Mouse (Mus musculus) left cerebral cortex, adult 18-20 months (tissue): ENCODE results near the gene Akt1s1. TPM values are rescaled to one million over a fixed set of nuclear protein-coding genes. Genes with fewer than 3 reads are reported as not detected.

Experiments
- DNase-seq, 2 experiments: peaks; one replicate each; pipeline ENCODE4 v3.0.0; 2021 to 2022; ENCODE audit warnings: low spot score in 2 of 2, mixed read lengths in 1 of 2
- long read RNA-seq, 2 experiments: library from polyadenylated mRNA; stranded (forward); transcript quantifications; one replicate each; pipeline ENCODE4 v2.0.0; 2021
- total RNA-seq, 2 experiments: library from RNA; stranded (reverse); gene quantifications; 2 replicates each; pipeline ENCODE4 v1.2.3; 2021

The Akt1s1 gene
- 10 to 100 TPM; 67.9 to 70.1 TPM for total RNA-seq
- long read RNA-seq, experiment 1, transcript Akt1s1-203 (5 exons, 1,160 nt) = major isoform, 14 of 43 reads
- long read RNA-seq, experiment 1, transcript Akt1s1-204 (5 exons, 1,812 nt) = minor isoform, 10 of 43 reads
- long read RNA-seq, experiment 1, partial matches to known transcripts = 3 of 43 reads
- long read RNA-seq, experiment 1, other reads (novel, unspliced or antisense) = 15 of 43 reads
- long read RNA-seq, experiment 2, transcript Akt1s1-203 (5 exons, 1,160 nt) = major isoform, 13 of 43 reads
- long read RNA-seq, experiment 2, transcript Akt1s1-204 (5 exons, 1,812 nt) = minor isoform, 7 of 43 reads
- long read RNA-seq, experiment 2, partial matches to known transcripts = 9 of 43 reads
- long read RNA-seq, experiment 2, other reads (novel, unspliced or antisense) = 12 of 43 reads

DNA sequence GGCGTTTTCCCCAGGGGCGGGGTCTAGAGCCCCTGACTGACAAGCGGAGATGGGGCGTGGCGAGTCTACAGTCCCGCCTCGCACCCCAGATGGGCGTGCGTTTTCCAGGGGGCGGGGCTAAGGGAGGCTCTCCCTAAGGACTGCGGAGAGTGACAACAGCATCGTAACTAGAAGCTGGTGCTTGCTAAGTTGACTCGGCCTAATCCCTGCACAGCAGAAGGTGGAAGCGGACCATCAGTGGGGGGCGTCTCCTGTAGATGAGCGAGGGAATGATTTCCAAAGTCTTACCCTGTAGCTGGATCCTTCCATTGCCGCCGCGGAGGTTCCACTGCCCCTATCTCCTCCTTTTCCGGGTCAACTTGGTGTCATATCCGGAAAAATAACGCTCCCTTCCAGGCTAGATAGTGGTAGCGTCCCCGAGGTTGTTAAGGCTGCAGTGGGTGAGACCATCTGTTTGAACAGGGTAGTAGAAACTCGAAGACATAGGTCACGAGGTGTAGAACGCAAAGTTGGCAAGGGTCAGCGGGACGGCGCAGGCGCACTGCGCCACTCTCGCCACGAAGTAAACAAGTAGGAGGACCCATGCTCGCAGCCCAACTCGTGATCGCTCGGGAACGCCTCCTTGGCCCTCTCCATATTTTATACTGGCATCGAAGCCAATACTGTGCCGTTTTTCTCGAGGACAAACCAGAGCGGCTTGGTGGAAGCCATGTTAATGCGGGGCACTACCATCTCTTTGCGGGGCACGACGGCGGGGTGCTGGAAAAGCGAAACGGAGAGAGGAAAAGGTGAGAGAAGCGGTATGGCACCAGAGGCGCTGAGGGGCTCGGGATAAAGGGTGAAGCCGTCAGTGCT is at the start of gene Akt1s1, which contains the start of gene Tbc1d17:
Gene Akt1s1 (plus strand): TSS at position 431 of the 855 bp plus-strand sequence.
Gene Tbc1d17 (minus strand): TSS at position 519 of the 855 bp plus-strand sequence.
- DNase-seq = peak; percentile 99

GRCm38 (mm10) chr7:44808927-44809326 is 39.9 kb upstream of the Akt1s1 start:
- DNase-seq = no peak

DNA sequence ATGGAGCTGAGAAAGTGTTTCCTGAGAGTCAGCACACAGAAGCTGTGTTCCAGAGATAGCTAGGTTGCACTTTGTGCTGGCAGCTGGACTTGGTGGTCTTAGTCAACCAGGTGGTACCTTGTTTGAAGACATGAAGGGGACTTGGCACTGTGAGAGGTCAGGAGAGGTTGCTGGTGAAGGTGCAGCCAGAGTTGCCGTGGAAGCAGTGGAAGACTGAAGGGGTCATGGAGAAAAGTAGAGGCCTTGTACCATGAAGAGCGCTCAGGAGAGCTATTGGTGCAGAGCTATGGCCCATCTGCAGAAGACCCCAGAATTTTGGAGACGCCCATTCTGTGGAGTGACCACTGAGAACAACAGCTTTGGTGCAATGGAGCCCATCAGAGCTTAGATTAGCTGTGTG is 39.3 kb upstream of the Akt1s1 start:
- DNase-seq = no peak

DNA sequence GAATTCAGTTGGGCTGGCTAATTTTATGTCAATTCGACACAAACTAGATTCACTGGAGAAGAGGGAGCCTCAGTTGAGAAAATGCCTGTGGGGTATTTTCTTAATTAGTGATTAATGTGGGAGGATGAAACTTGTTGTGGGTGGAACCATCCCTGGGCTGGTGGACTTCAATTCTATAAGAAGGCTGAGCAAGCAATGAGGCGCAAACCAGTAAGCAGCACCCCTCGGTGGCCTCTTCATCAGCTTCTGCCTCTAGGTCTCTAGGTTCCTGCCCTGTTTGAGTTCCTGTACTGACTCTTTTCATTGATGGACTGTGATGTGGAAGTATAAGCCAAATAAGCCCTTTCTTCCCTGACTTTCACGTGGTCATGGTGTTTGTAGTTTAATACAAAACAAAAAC is 38.4 kb upstream of the Akt1s1 start:
- DNase-seq = no peak

DNA sequence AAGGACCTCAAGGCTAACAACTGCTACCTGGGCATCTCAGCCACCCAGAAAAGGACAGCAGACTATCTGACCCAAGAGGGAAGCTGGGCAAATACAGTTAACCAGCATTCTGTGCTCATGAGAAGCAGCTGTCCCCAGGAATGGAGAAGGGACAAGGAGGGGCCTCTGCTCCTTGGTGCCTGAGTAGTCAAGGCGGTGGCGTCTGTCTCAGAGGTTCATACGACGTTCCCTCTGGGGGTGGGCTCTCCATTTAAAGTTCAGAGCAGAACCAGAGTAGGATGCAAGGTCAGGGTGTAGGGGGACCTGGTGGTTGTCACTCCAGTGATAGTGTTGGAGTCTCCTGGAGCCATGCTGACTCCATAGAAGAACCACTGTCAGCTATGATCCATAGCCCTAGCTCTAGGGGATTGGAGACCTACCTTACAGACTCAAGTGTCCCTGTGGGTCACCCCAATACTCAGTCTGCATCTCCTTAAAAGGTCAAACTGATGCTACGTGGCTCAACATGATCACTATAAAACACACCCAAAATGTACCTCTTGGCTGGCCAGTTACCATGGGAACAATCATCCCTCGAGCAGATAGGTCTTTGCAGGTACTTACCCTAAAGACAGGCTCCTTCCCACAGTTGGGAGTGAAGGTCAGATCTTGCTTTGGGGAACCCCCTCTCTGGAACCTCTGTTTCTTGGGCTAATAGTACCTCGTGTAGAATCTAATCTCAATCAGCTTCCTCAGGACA is 37.8 kb upstream of the Akt1s1 start:
- no peak for DNase-seq

- DNase-seq = no peak
Measured at GRCm38 (mm10) chr7:44812651-44813325, 36.0 kb upstream of the Akt1s1 start.

- DNase-seq = no peak
Measured at GRCm38 (mm10) chr7:44813985-44814384, 34.8 kb upstream of the Akt1s1 start.

- DNase-seq = no peak
Measured at GRCm38 (mm10) chr7:44814423-44814822, 34.4 kb upstream of the Akt1s1 start.

- DNase-seq = no peak
Measured at GRCm38 (mm10) chr7:44814952-44815553, 33.7 kb upstream of the Akt1s1 start.

DNA sequence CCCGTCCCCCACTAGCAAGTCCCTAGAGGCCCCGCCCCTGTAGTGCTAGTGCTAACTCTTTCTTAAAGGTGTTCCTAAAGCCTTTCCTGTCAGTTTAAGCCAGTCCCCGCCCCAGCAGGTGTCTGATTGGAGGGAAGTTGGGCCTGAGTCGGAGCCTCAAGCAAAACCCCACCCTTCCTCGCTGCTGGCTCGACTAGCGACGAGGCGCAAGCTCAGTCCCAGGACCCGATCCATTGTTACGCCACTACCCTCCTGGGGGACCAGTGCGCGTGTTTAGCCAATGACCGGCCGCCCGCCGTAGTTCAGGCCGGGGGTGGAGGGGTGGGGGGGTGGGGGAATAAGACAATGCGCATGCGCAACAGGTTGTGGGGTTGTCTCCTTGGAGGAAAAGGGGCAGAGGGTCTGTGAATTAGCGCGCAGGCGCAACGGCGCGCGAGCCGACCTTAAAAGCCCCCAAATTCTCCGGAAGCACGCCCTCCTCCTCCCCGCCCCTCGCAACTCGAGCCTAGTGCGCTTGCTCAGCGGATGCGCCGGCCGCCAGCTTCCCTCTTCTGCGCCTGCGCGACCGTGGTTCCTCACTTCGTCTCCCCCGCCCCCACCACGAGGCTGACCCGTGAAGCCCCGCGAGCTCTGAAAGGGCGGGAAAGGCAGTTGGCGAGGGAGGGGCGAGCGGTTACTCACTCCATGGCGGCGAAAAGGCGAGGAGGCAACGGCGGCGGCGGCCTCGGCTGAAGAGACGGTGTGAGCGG is 32.9 kb upstream of the Akt1s1 start, which contains the start of the genes Nup62 and Il4i1:
Gene Nup62 (plus strand): TSS at position 368 of the 749 bp plus-strand sequence.
Gene Il4i1 (plus strand): TSS at position 667 of the 749 bp plus-strand sequence.
- DNase-seq = peak; percentile 98 to 99

GRCm38 (mm10) chr7:44816470-44817021 is 32.2 kb upstream of the Akt1s1 start, which contains the start of gene Atf5:
Atf5 (minus strand) TSS chr7:44816658.
- peak in 1 of 2 experiments; percentile 38 for DNase-seq

DNA sequence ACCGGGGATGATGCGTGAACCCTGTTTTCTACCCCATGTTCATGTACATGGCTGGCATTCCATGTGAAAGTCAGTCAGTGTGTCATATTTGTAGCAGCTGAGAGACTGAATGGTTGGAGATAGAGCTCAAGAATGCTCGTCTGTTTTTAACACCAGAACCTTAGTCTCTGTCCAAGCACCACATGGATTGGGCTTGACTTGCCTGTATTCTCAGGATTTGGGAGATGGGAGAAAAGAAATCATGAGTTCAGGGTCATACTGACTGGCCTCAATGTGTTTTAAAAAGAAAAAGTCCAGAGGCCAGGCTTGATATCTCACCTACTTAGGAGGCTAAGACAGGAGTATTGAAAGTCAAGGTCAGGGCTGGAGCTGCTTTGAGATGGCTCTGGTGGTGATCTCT is 31.4 kb upstream of the Akt1s1 start:
- DNase-seq = no peak

DNA sequence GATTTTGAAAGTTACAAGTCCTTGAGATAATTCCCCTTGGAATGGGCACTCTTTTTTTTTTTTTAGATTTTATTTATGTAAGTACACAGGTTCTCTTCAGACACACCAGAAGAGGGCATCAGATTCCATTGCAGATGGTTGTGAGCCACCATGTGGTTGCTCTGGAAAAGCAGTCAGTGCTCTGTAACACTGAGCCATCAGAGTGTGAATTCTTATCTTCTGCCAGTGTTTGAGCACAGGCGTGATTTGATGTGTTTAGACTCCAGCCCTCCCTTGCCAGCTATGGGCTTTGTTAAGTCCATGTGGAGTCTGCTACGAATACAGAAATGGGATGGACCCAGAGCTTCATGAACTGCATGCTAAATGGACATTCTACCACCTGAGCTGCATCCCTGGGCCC is 30.6 kb upstream of the Akt1s1 start:
- no peak for DNase-seq

DNA sequence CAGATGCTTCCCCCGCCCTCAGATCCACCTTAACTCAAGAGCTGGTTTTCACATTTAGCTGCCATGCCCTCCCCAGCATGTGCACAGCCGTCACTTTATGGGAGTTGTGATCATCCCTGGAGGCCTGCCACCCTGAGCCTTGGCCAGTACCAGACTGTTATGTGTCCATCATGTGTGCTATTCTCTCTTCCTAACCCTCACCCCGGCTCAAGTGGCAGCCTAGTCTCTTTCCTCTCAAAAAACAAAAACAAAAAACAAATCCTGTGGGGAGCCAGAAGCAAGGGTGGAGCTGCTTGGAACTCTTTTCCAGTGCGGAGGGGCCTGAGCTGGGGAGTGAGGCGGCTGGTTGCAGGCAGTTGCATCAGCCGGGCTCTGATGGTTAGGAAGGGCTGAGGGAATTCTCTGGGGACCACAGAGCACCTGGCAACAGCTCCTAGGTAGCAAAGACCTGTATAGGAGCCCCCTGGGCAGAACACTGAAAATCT is 30.0 kb upstream of the Akt1s1 start:
- no peak for DNase-seq

DNA sequence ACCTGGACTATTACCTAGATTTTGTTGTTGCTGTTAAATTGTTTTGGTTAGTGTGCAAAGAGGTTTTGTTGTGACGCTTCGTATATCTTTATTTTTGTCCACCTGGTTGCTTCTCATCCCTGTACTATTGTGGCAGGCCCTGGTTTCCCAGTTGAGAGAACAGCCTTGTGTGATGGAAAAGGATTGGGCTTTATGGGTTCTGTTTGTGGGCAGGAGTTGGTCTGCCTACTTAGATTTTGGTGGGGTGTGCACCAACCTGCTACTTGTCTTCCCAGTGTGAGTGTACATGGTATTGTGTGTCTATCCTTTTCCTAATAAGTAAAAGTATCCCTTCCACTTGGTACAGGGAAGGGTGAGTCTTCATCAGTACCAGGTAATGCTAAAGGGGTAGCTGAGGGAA is 29.4 kb upstream of the Akt1s1 start:
- no peak for DNase-seq

DNA sequence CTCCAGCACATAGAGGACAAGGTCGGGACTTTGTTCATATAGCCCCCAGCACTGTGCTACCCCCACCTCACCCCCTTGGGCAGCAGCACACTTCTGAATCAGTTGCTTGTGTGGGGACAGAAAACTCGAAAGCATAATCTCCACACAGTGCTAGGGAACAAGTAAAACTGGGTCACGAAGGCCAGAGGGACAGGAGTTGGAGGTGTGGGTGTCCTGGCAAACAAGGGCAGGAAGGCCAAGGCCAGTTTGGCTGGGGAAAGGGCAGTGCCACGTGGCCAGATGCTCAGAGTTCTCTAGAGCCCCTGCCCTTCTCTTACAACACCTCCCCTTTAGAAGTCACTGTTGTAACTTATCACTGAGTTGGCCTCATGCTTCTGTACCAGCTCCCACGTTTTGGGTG is 28.9 kb upstream of the Akt1s1 start:
- no peak for DNase-seq

GRCm38 (mm10) chr7:44820525-44820924 is 28.3 kb upstream of the Akt1s1 start:
- no peak for DNase-seq

DNA sequence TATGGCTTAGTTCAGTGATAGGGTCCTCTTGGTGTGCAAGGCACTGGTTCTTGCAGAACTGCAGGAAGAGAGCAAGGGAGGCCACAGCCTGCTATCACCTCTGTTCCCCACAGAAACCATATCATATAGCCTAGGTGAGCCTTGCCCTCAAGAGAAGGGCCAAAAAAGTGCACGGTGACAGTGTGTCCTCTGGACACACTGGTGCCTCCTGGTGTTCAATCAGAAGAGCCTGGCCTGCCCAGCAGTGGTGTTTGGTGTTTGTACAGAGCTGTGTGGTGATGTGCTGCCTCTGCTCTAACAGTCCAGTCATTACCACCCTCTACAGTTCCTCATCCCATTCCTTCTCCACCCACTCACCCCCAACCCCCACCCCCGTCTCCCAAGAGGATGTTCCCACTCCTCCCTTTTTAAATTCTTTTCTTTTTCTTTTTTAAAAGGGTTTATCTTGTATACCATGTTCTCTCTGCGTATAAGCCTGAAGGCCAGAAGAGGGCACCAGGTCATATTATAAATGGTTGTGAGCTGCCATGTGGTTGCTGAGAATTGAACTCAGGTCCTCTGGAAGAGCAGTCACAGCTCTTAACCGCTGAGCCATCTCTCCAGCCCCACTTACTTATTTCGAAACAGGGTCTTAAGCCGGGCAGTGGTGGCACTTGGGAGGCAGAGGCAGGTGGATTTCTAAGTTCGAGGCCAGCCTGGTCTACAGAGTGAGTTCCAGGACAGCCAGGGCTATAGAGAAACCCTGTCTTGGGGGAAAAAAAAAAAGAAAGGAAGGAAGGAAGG is 26.9 kb upstream of the Akt1s1 start:
- DNase-seq = peak in 1 of 2 experiments; percentile 0
